Mouse (Mus musculus) E14TG2a.4 (cell line): ENCODE data around the gene Cd2.

ENCODE experiments used
- H3K27me3 ChIP-seq: 2 replicates; pipeline ENCODE4 v1.6.1; 2014; ENCODE audit warnings: low read length, control low read depth; ENCODE audit not compliant: insufficient read depth
- H3K36me3 ChIP-seq: 2 replicates; pipeline ENCODE4 v1.6.1; 2014; ENCODE audit warnings: low read length, control low read depth; ENCODE audit not compliant: insufficient read depth
- H3K4me1 ChIP-seq: replicated peaks from 2 replicates; pipeline ENCODE4 v1.6.1; 2014; ENCODE audit warnings: low read depth, low read length, control low read depth
- H3K4me3 ChIP-seq: replicated peaks from 2 replicates; pipeline ENCODE4 v1.5.1; 2014; ENCODE audit warnings: mild to moderate bottlenecking, low read length
- H3K9me3 ChIP-seq: 2 replicates; pipeline ENCODE4 v1.6.1; 2014; ENCODE audit warnings: low read length, control low read depth
- CTCF ChIP-seq: conservative IDR thresholded peaks from 2 replicates; pipeline ENCODE4 v1.5.1; 2014; ENCODE audit warnings: low read length
- NANOG ChIP-seq: IDR thresholded peaks from 2 replicates; pipeline ENCODE4 v1.6.1; 2014; ENCODE audit warnings: borderline replicate concordance, low read length, mixed read lengths
- POU5F1 ChIP-seq: IDR thresholded peaks from 2 replicates; pipeline ENCODE4 v1.6.1; 2014; ENCODE audit warnings: low read length, borderline replicate concordance

The Cd2 gene

GRCm38 (mm10) chr3:101245212-101245611, 42.5 kb downstream of the Cd2 start:
- Histone ChIP-seq H3K4me3 (no peak overlapping the region), H3K4me1 (peaks cover 11% of the 10 kb centered on the region), H3K9me3 (peaks cover 3% of the 10 kb centered on the region; the same call in 1 of the 2 replicates), H3K36me3 (no peaks in the 10 kb centered on the region), H3K27me3 (0 out of 2 replicates have a peak, but pooled peaks cover 6% of the 10 kb centered on the region)
- no peak for TF ChIP-seq POU5F1
- TF ChIP-seq CTCF, result no peak
- no peak for TF ChIP-seq NANOG

GRCm38 (mm10) chr3:101243002-101243401, 44.7 kb downstream of the Cd2 start:
- Histone ChIP-seq H3K27me3 (0 out of 2 replicates have a peak, but pooled peaks cover 2% of the 10 kb centered on the region), H3K36me3 (no peaks in the 10 kb centered on the region), H3K9me3 (peaks cover 3% of the 10 kb centered on the region; the same call in 1 of the 2 replicates), H3K4me3 (no peak overlapping the region), H3K4me1 (peaks cover 11% of the 10 kb centered on the region)
- TF ChIP-seq POU5F1 (no peak), NANOG (no peak), CTCF (no peak)

GRCm38 (mm10) chr3:101241866-101242265, 45.9 kb downstream of the Cd2 start:
- Histone ChIP-seq H3K4me3 (no peak overlapping the region), H3K9me3 (peaks cover 4% of the 10 kb centered on the region), H3K27me3 (0 out of 2 replicates have a peak, but pooled peaks cover 2% of the 10 kb centered on the region), H3K4me1 (peaks cover 11% of the 10 kb centered on the region), H3K36me3 (no peaks in the 10 kb centered on the region)
- no peak for TF ChIP-seq POU5F1
- no peak for TF ChIP-seq CTCF
- TF ChIP-seq NANOG, result no peak

- H3K4me1 ChIP-seq, result peaks cover 11% of the 10 kb centered on the region
These were observed 46.9 kb downstream of the Cd2 start for GRCm38 (mm10) chr3:101240859-101241258.

GRCm38 (mm10) chr3:101239236-101239635, 48.5 kb downstream of the Cd2 start:
- H3K4me3 ChIP-seq, result no peak overlapping the region
- TF ChIP-seq CTCF (no peak), NANOG (no peak), POU5F1 (no peak)
- peaks cover 11% of the 10 kb centered on the region for H3K4me1 ChIP-seq
- H3K27me3 ChIP-seq, result 0 out of 2 replicates have a peak, but pooled peaks cover 2% of the 10 kb centered on the region
- no peaks in the 10 kb centered on the region for H3K36me3 ChIP-seq
- H3K9me3 ChIP-seq, result peaks cover 10% of the 10 kb centered on the region

More at GRCm38 (mm10) chr3:101240859-101241258, 46.9 kb downstream of the Cd2 start:
- Histone ChIP-seq H3K36me3 (no peaks in the 10 kb centered on the region), H3K4me3 (no peak overlapping the region), H3K9me3 (peaks cover 10% of the 10 kb centered on the region), H3K27me3 (0 out of 2 replicates have a peak, but pooled peaks cover 2% of the 10 kb centered on the region)
- no peak for TF ChIP-seq CTCF
- TF ChIP-seq POU5F1, result no peak
- no peak for TF ChIP-seq NANOG

GRCm38 (mm10) chr3:101238695-101239094, 49.0 kb downstream of the Cd2 start:
- 0 out of 2 replicates have a peak, but pooled peaks cover 2% of the 10 kb centered on the region for H3K27me3 ChIP-seq
- peaks cover 11% of the 10 kb centered on the region for H3K4me1 ChIP-seq
- no peaks in the 10 kb centered on the region for H3K36me3 ChIP-seq
- H3K9me3 ChIP-seq, result peaks cover 9% of the 10 kb centered on the region
- no peak overlapping the region for H3K4me3 ChIP-seq
- TF ChIP-seq NANOG (no peak), POU5F1 (no peak), CTCF (no peak)

GRCm38 (mm10) chr3:101236995-101237808, 50.5 kb downstream of the Cd2 start:
- H3K4me3 ChIP-seq, result no peak overlapping the region
- H3K4me1 ChIP-seq, result peaks cover 19% of the 10 kb centered on the region
- no peaks in the 10 kb centered on the region for H3K36me3 ChIP-seq
- H3K9me3 ChIP-seq, result peaks cover 7% of the 10 kb centered on the region; the same call in 1 of the 2 replicates
- no peak for TF ChIP-seq NANOG
- TF ChIP-seq CTCF, result no peak
- TF ChIP-seq POU5F1, result no peak
- H3K27me3 ChIP-seq, result 0 out of 2 replicates have a peak, but pooled peaks cover 2% of the 10 kb centered on the region

- Histone ChIP-seq H3K36me3 (no peaks in the 10 kb centered on the region), H3K27me3 (0 out of 2 replicates have a peak, but pooled peaks cover 2% of the 10 kb centered on the region), H3K4me3 (no peak overlapping the region), H3K4me1 (peaks cover 24% of the 10 kb centered on the region), H3K9me3 (peaks cover 7% of the 10 kb centered on the region; the same call in 1 of the 2 replicates)
- TF ChIP-seq POU5F1 (no peak), NANOG (no peak), CTCF (no peak)
These were observed 51.5 kb downstream of the Cd2 start for GRCm38 (mm10) chr3:101236261-101236660.
